Mouse (Mus musculus): ENCODE data around the gene Ripply1. TPM values are rescaled to one million over a fixed set of nuclear protein-coding genes. Genes with fewer than 3 reads are reported as not detected.
A peak's percentile ranks its signal among the peaks of the same experiment; 100 is the strongest.
"Not testable (repeated sequence)": the region's sequence is repeated elsewhere in the genome, so short reads cannot be mapped to it uniquely, and the experiment has no call there.

Gene Ripply1
- polyA plus RNA-seq, 1 experiment from 2014 or later, result not detected

DNA sequence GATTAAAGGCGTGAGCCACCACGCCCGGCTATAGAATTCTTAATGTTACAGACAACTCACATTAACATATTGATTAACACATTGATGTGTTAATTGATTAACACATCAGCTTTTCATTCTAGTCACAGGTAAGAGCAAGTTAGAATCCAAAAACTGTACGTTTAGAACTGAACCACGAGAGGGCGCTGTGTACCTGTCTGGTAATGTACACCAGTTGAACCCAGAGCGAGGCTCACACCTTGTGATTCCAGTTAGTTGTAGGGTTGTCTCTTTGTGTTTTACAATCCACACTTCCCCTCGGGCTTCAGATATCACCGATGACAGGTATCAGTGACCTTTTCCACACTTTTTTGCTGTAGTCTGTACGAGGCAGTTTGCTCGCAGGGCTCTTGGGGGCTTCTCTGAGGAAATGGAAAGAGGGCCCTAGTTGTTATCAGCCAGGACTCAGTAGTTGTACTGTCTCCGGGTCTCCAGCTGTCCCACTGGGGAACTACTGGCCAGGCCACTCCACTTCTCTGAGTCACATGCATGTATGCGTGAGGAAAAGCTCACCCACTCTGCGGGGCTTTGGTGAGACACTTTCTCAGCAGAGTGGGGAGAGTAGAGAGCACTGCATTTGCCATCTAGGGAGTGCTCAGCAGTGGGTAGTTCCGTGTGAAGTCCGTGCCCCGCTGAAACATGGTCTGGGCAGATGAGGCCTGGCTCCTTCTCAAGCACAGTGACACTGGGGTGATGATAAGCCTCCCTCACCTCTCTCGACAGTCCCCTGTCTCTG, 7.7 kb downstream of the Ripply1 start:
- DNase-seq (ENCODE audit: low spot score) (peak; percentile 61), ATAC-seq (ENCODE audit: low FRiP score) (no peak)
- H3K27me3 ChIP-seq (ENCODE audit: control insufficient read depth, insufficient read depth, low read length), result no peaks in the 10 kb centered on the region
- H3K9me3 ChIP-seq (ENCODE audit: control insufficient read depth, low read length), result no peaks in the 10 kb centered on the region
- 35% methylated on average over 18 of the region's 18 CpGs for WGBS
- H3K36me3 ChIP-seq (replicated peaks; ENCODE audit: control insufficient read depth, insufficient read depth), result no peaks in the 10 kb centered on the region
- H3K9ac ChIP-seq, result no peak overlapping the region
- 0 out of 2 replicates have a peak, but pooled peaks cover 4% of the 10 kb centered on the region for H3K4me1 ChIP-seq (replicated peaks; ENCODE audit: control insufficient read depth, insufficient read depth, low read length)
- H3K4me2 ChIP-seq (replicated peaks), result no peak overlapping the region
- no peak overlapping the region for H3K27ac ChIP-seq
- no peak overlapping the region for H3K4me3 ChIP-seq (replicated peaks; ENCODE audit: low read length)

DNA sequence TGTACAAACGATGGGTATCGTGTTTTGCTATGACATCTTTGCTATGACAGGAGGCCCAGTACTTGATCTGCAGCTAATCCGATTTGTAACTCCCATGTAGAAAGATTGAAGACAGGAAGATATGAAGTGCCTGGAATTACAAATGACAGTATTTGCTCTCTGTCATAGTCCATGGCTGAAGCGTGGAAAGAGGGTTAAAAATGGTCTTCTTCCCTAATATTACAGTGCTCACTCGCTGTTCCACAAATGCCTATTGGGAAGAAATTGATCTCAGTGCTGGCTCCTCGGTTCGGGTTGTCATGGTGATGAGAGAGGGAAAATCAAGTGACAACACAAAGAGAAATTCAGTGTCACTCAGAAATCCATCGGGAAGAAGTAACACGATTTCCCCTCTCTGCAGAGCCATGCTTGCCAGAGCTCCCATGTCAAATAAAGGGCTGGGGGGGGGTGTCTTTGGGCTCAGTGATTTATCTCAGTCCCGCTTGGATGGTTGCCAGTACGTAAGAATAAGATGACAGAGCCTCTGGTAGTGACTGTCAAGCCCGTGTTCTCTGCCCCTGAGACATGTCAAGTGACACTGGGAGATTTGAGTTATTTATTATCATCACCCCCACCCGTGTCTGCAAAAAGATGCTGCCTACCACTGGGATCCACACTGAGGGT, 12.0 kb downstream of the Ripply1 start:
- no peak overlapping the region for H3K4me3 ChIP-seq (replicated peaks; ENCODE audit: low read length)
- peak; percentile 26 for DNase-seq (ENCODE audit: low spot score)
- H3K4me1 ChIP-seq (replicated peaks; ENCODE audit: control insufficient read depth, insufficient read depth, low read length), result 0 out of 2 replicates have a peak, but pooled peaks cover 4% of the 10 kb centered on the region
- no peaks in the 10 kb centered on the region for H3K9me3 ChIP-seq (ENCODE audit: control insufficient read depth, low read length)
- no peak overlapping the region for H3K9ac ChIP-seq
- peak; percentile 51; the same call in 1 of the 2 replicates for ATAC-seq (ENCODE audit: low FRiP score)
- H3K27ac ChIP-seq, result no peak overlapping the region
- no peaks in the 10 kb centered on the region for H3K27me3 ChIP-seq (ENCODE audit: control insufficient read depth, insufficient read depth, low read length)
- 57% methylated on average over 13 of the region's 13 CpGs for WGBS
- H3K4me2 ChIP-seq (replicated peaks), result no peak overlapping the region
- no peaks in the 10 kb centered on the region for H3K36me3 ChIP-seq (replicated peaks; ENCODE audit: control insufficient read depth, insufficient read depth)

DNA sequence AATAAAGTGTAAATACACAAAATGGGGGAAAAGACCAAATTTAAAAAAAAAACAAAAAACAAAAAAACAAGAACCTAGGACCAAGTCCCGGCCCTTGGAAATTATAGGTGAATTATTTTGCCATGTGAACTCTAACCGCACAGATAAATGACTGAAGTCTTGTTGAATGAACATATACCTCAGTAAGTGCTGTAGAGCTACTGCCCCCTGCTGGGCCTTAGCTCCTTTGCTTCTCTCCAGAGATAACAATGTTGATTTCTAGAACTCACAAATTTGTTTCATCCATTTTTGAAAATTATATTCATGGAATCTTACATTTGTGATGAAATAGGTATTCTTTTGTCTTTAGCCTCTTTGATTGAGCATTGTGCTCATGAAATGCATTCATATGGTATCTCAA, 19.6 kb downstream of the Ripply1 start:
- ATAC-seq (ENCODE audit: low FRiP score), result no peak
- Histone ChIP-seq H3K4me2 (replicated peaks) (no peak overlapping the region), H3K4me3 (replicated peaks; ENCODE audit: low read length) (no peak overlapping the region), H3K27ac (no peak overlapping the region), H3K4me1 (replicated peaks; ENCODE audit: control insufficient read depth, insufficient read depth, low read length) (no peaks in the 10 kb centered on the region), H3K9me3 (ENCODE audit: control insufficient read depth, low read length) (no peaks in the 10 kb centered on the region), H3K36me3 (replicated peaks; ENCODE audit: control insufficient read depth, insufficient read depth) (no peaks in the 10 kb centered on the region), H3K9ac (no peak overlapping the region), H3K27me3 (ENCODE audit: control insufficient read depth, insufficient read depth, low read length) (no peaks in the 10 kb centered on the region)
- 74% methylated on average over 2 of the region's 2 CpGs for WGBS
- DNase-seq (ENCODE audit: low spot score), result peak; percentile 38

DNA sequence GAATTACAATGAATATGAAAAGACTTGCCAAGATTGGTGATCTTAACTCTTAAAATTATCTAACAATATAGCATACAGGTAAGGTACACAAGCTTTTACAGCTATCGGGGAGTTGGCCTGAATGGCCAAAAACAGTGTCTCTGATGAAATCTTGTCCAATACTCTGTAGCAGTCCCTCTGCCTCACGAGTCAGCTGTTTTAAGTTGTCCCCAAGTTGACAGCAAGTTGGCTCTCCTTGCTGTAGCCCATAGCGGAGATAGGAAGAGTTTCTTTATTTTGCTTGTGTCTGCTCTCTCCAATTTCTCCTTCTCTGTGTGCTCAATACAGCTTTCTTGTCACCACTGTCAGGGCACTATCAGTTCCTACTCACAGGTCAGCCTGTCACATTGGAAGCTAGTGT, 23.5 kb downstream of the Ripply1 start:
- H3K4me2 ChIP-seq (replicated peaks); H3K27ac ChIP-seq; DNase-seq (ENCODE audit: low spot score); H3K36me3 ChIP-seq (replicated peaks; ENCODE audit: control insufficient read depth, insufficient read depth); H3K4me3 ChIP-seq (replicated peaks; ENCODE audit: low read length); H3K27me3 ChIP-seq (ENCODE audit: control insufficient read depth, insufficient read depth, low read length); H3K4me1 ChIP-seq (replicated peaks; ENCODE audit: control insufficient read depth, insufficient read depth, low read length); H3K9ac ChIP-seq; ATAC-seq (ENCODE audit: low FRiP score); H3K9me3 ChIP-seq (ENCODE audit: control insufficient read depth, low read length): not testable (repeated sequence)
- 82% methylated on average over 3 of the region's 3 CpGs for WGBS

DNA sequence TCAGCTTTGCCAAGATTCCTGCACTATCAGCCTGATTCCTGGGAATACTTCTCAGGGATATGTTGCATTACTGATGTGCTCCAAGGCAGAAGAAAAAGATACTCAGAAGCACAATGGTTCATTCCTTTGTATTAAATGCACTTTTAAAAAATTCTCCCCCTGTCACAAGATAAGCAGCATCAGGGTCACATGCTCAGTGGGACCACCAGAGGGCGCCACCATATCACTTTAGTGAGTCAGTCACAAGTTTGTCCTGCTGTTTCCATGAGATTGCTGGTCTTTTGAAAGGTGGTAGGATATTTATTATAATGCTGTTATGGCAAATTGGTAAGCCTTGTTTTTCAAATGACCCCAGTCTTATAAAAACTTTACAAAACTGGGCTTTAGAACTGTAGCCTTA, 30.3 kb downstream of the Ripply1 start:
- H3K4me1 ChIP-seq (replicated peaks; ENCODE audit: control insufficient read depth, insufficient read depth, low read length), result no peaks in the 10 kb centered on the region
- H3K4me3 ChIP-seq (replicated peaks; ENCODE audit: low read length), result no peak overlapping the region
- peak; percentile 40 for DNase-seq (ENCODE audit: low spot score)
- ATAC-seq (ENCODE audit: low FRiP score), result no peak
- H3K27me3 ChIP-seq (ENCODE audit: control insufficient read depth, insufficient read depth, low read length), result no peaks in the 10 kb centered on the region
- H3K36me3 ChIP-seq (replicated peaks; ENCODE audit: control insufficient read depth, insufficient read depth), result no peaks in the 10 kb centered on the region
- no peak overlapping the region for H3K9ac ChIP-seq
- WGBS, result 0% methylated on average over 1 of the region's 1 CpGs
- H3K4me2 ChIP-seq (replicated peaks), result no peak overlapping the region
- H3K9me3 ChIP-seq (ENCODE audit: control insufficient read depth, low read length), result no peaks in the 10 kb centered on the region
- H3K27ac ChIP-seq, result no peak overlapping the region

DNA sequence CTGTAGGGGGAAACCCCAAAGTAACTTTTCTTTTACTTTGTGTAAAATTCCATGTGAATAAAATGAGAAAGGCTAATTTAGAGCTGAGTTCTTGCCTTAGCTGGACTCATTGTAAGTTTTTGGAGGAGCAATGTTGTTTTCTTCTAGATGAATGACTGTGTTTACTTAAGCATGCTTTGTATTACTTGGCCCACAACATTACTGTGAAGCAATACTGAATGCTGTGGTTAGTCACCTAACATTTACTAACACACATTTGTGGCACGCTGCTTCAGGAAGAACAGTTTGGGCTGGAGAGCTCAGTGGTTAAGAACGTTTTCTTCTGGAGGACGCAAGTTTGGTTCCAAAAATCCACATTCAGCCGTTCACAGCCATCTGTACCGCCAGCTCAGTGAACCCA, 45.1 kb downstream of the Ripply1 start:
- Histone ChIP-seq H3K27ac (no peak overlapping the region), H3K9me3 (ENCODE audit: control insufficient read depth, low read length) (no peaks in the 10 kb centered on the region), H3K4me2 (replicated peaks) (no peak overlapping the region), H3K9ac (no peak overlapping the region), H3K27me3 (ENCODE audit: control insufficient read depth, insufficient read depth, low read length) (0 out of 2 replicates have a peak, but pooled peaks cover 9% of the 10 kb centered on the region), H3K4me3 (replicated peaks; ENCODE audit: low read length) (no peak overlapping the region), H3K36me3 (replicated peaks; ENCODE audit: control insufficient read depth, insufficient read depth) (no peaks in the 10 kb centered on the region), H3K4me1 (replicated peaks; ENCODE audit: control insufficient read depth, insufficient read depth, low read length) (no peaks in the 10 kb centered on the region)
- 89% methylated on average over 5 of the region's 5 CpGs for WGBS
- DNase-seq (ENCODE audit: low spot score), result no peak
- no peak for ATAC-seq (ENCODE audit: low FRiP score)

DNA sequence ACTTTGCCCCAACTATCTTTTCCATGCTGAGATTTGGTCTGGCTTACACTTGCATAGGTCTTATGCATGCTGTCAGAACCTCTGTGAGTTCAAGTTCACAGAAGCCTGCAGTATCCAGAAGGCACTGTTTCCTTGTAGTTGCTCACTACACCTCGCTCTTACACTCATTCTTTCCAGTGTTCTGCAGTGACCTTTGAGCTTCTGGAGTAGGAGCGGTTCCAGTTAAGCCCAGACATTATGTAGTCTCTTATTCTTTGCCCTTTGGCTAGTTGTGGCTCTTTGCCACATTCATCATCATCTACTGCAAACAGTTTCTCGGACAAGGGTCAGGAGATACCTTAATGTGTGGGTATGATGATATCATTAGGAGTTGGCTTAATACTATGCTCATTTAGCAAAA, 51.6 kb downstream of the Ripply1 start:
- no peak overlapping the region for H3K27ac ChIP-seq
- H3K9me3 ChIP-seq (ENCODE audit: control insufficient read depth, low read length), result no peaks in the 10 kb centered on the region
- no peak overlapping the region for H3K4me2 ChIP-seq (replicated peaks)
- DNase-seq (ENCODE audit: low spot score) (no peak), ATAC-seq (ENCODE audit: low FRiP score) (no peak)
- no peaks in the 10 kb centered on the region for H3K4me1 ChIP-seq (replicated peaks; ENCODE audit: control insufficient read depth, insufficient read depth, low read length)
- no peaks in the 10 kb centered on the region for H3K36me3 ChIP-seq (replicated peaks; ENCODE audit: control insufficient read depth, insufficient read depth)
- no peak overlapping the region for H3K4me3 ChIP-seq (replicated peaks; ENCODE audit: low read length)
- 87% methylated on average over 3 of the region's 3 CpGs for WGBS
- no peak overlapping the region for H3K9ac ChIP-seq
- H3K27me3 ChIP-seq (ENCODE audit: control insufficient read depth, insufficient read depth, low read length), result 0 out of 2 replicates have a peak, but pooled peaks cover 4% of the 10 kb centered on the region

Other genes starting within 250 kb of the Ripply1 start
- gene Rnf128, start 219.0 kb downstream of the Ripply1 start, polyA plus RNA-seq (2014; fragmentation: Nextera tagmentation; extraction: Ambion mirVana), result 4.9 and 5.3 TPM in 2 replicates
- 0.22 and 0.23 TPM in 2 replicates for gene Tbc1d8b, start 97.4 kb downstream of the Ripply1 start, polyA plus RNA-seq (2014; fragmentation: Nextera tagmentation; extraction: Ambion mirVana)
- not detected in 2 replicates for gene Gm15013, start 67.9 kb downstream of the Ripply1 start, polyA plus RNA-seq (2014; fragmentation: Nextera tagmentation; extraction: Ambion mirVana)
- gene Cldn2, start 18.5 kb upstream of the Ripply1 start, polyA plus RNA-seq (2014; fragmentation: Nextera tagmentation; extraction: Ambion mirVana), result 0.83 and 1.2 TPM in 2 replicates
- 5.3 and 6.5 TPM in 2 replicates for gene Morc4, start 89.3 kb upstream of the Ripply1 start, polyA plus RNA-seq (2014; fragmentation: Nextera tagmentation; extraction: Ambion mirVana)
- 7.4 and 8.3 TPM in 2 replicates for gene Rbm41, start 216.2 kb upstream of the Ripply1 start, polyA plus RNA-seq (2014; fragmentation: Nextera tagmentation; extraction: Ambion mirVana)